Mouse (Mus musculus): ENCODE measurements around the gene Erbb2.

Gene Erbb2

GRCm38 (mm10) chr11:98431743-98432502 lies 19.7 kb downstream of the Erbb2 start:
- CTCF ChIA-PET = interaction anchor here in 2 of 4 experiments (0.5 to 1.1 kb wide), 3 partner anchors 89 to 222 kb away, joined by 3 to 4 read pairs (median 3); no protein-coding TSS in a partner anchor
- POLR2A ChIA-PET = interaction anchor here in 3 of 4 experiments (0.5 to 1.7 kb wide), 7 partner anchors 14 to 134 kb away, joined by 3 to 5 read pairs (median 4); partner anchors contain the start of genes Pgap3 (in 1 of the 3) and Stard3 (in 1 of the 3)

GRCm38 (mm10) chr11:98435723-98436122 lies 23.5 kb downstream of the Erbb2 start:
- ChIA-PET CTCF (interaction anchor here in 1 of 4 experiments (0.6 kb wide), 1 partner anchor 245 kb away, joined by 3 read pairs; no protein-coding TSS in a partner anchor), POLR2A (interaction anchor here in 1 of 4 experiments (0.6 to 1.3 kb wide), 5 partner anchors 12 to 1027 kb away, joined by 3 read pairs; no protein-coding TSS in a partner anchor)

GRCm38 (mm10) chr11:98437441-98437840 lies 25.2 kb downstream of the Erbb2 start:
- CTCF ChIA-PET = interaction anchor here in 3 of 4 experiments (1.7 to 2.8 kb wide), 10 partner anchors 10 to 95 kb away, joined by 5 to 23 read pairs (median 11); partner anchors contain the start of genes Erbb2 (in 2 of the 3), Grb7 (in 1 of the 3) and Ppp1r1b (in 1 of the 3)
- POLR2A ChIA-PET = interaction anchor here in 2 of 4 experiments (0.9 to 3.4 kb wide), 10 partner anchors 10 to 41 kb away, joined by 3 to 24 read pairs (median 4); partner anchors contain the start of genes Erbb2 (in 1 of the 2), Grb7 (in 1 of the 2) and Pgap3 (in 1 of the 2)

GRCm38 (mm10) chr11:98438331-98439158 lies 26.3 kb downstream of the Erbb2 start, which contains the start of gene Mien1:
Mien1 (minus strand) TSS chr11:98438991.
- ChIA-PET CTCF (interaction anchor here (0.5 to 2.8 kb wide), 43 partner anchors 9 to 872 kb away, joined by 3 to 23 read pairs (median 4); partner anchors contain the start of genes Erbb2 (in 2 of the 4), Grb7 (in 1 of the 4), Pgap3 (in 1 of the 4) and Ppp1r1b (in 1 of the 4)), POLR2A (interaction anchor here in 3 of 4 experiments (0.6 to 3.4 kb wide), 47 partner anchors 9 to 1881 kb away, joined by 3 to 24 read pairs (median 3); partner anchors contain the start of genes Erbb2 (in 3 of the 3), Stard3 (in 2 of the 3), Zpbp2 (in 2 of the 3) and Eif1 (in 1 of the 3))

- POLR2A ChIA-PET = interaction anchor here in 2 of 4 experiments (0.6 to 1.1 kb wide), 6 partner anchors 48 to 239 kb away, joined by 3 to 7 read pairs (median 4); partner anchors contain the start of genes Psmd3 (in 1 of the 2) and Stard3 (in 1 of the 2)
- CTCF ChIA-PET = interaction anchor here in 3 of 4 experiments (0.6 to 1.4 kb wide), 3 partner anchors 14 to 116 kb away, joined by 3 read pairs; no protein-coding TSS in a partner anchor
Observed at GRCm38 (mm10) chr11:98443688-98444087, 31.4 kb downstream of the Erbb2 start.

- CTCF ChIA-PET = interaction anchor here in 1 of 4 experiments (0.6 kb wide), 1 partner anchor 105 kb away, joined by 3 read pairs; no protein-coding TSS in a partner anchor
- POLR2A ChIA-PET = interaction anchor here in 1 of 4 experiments (1.4 kb wide), 1 partner anchor 142 kb away, joined by 4 read pairs; the partner anchor contains the start of gene Ormdl3
Observed at GRCm38 (mm10) chr11:98445238-98445637, 33.0 kb downstream of the Erbb2 start.

GRCm38 (mm10) chr11:98445679-98446078 lies 33.4 kb downstream of the Erbb2 start:
- CTCF ChIA-PET = interaction anchor here in 1 of 4 experiments (0.6 kb wide), 1 partner anchor 105 kb away, joined by 3 read pairs; no protein-coding TSS in a partner anchor

GRCm38 (mm10) chr11:98446213-98446561 lies 33.9 kb downstream of the Erbb2 start, which contains the start of gene Grb7:
Grb7 (plus strand) TSS chr11:98446394.
- ChIA-PET CTCF (interaction anchor here in 2 of 4 experiments (0.6 to 3.3 kb wide), 3 partner anchors 8 to 562 kb away, joined by 3 to 23 read pairs (median 16); partner anchors contain the start of genes Fbxo47 (in 1 of the 2) and Mien1 (in 1 of the 2)), POLR2A (interaction anchor here in 3 of 4 experiments (0.6 to 3.2 kb wide), 9 partner anchors 8 to 141 kb away, joined by 3 to 24 read pairs (median 4); partner anchors contain the start of genes Mien1 (in 1 of the 3), Ormdl3 (in 1 of the 3) and Stard3 (in 1 of the 3))

More at GRCm38 (mm10) chr11:98445679-98446078, 33.4 kb downstream of the Erbb2 start:
- POLR2A ChIA-PET = interaction anchor here in 3 of 4 experiments (0.8 to 1.4 kb wide), 4 partner anchors 11 to 142 kb away, joined by 3 to 5 read pairs (median 4); partner anchors contain the start of genes Ormdl3 (in 1 of the 3) and Stard3 (in 1 of the 3)

- ChIA-PET POLR2A (interaction anchor here in 3 of 4 experiments (0.6 to 3.2 kb wide), 21 partner anchors 8 to 606 kb away, joined by 3 to 24 read pairs (median 4); partner anchors contain the start of genes Mien1 (in 2 of the 3), Ormdl3 (in 1 of the 3) and Stard3 (in 1 of the 3)), CTCF (interaction anchor here (0.6 to 3.3 kb wide), 13 partner anchors 8 to 875 kb away, joined by 3 to 23 read pairs (median 5); partner anchors contain the start of genes Mien1 (in 2 of the 4), Fbxo47 (in 1 of the 4) and Lrrc3c (in 1 of the 4))
Observed at GRCm38 (mm10) chr11:98446562-98447474, 34.5 kb downstream of the Erbb2 start.

- ChIA-PET CTCF (interaction anchor here (0.6 to 3.3 kb wide), 16 partner anchors 8 to 948 kb away, joined by 3 to 23 read pairs (median 5); partner anchors contain the start of genes Mien1 (in 2 of the 4) and Lrrc3c (in 1 of the 4)), POLR2A (interaction anchor here in 3 of 4 experiments (0.6 to 3.2 kb wide), 19 partner anchors 9 to 606 kb away, joined by 3 to 24 read pairs (median 3); partner anchors contain the start of genes Mien1 (in 2 of the 3) and Stard3 (in 1 of the 3))
Observed at GRCm38 (mm10) chr11:98447475-98447834, 35.2 kb downstream of the Erbb2 start.

GRCm38 (mm10) chr11:98448191-98448790 lies 36.0 kb downstream of the Erbb2 start:
- POLR2A ChIA-PET = interaction anchor here (0.5 to 3.2 kb wide), 27 partner anchors 9 to 1138 kb away, joined by 3 to 24 read pairs (median 4); partner anchors contain the start of genes Mien1 (in 2 of the 4), Stard3 (in 2 of the 4), Erbb2 (in 1 of the 4) and Ppp1r1b (in 1 of the 4)
- CTCF ChIA-PET = interaction anchor here (0.5 to 3.3 kb wide), 16 partner anchors 8 to 947 kb away, joined by 3 to 23 read pairs (median 4); partner anchors contain the start of genes Mien1 (in 2 of the 4) and Lrrc3c (in 1 of the 4)

- CTCF ChIA-PET = interaction anchor here in 3 of 4 experiments (0.5 to 3.3 kb wide), 5 partner anchors 8 to 407 kb away, joined by 3 to 23 read pairs (median 7); partner anchors contain the start of gene Mien1 (in 1 of the 3)
- POLR2A ChIA-PET = interaction anchor here in 2 of 4 experiments (0.9 to 3.2 kb wide), 7 partner anchors 8 to 65 kb away, joined by 3 to 24 read pairs (median 8); partner anchors contain the start of gene Mien1 (in 2 of the 2)
Observed at GRCm38 (mm10) chr11:98449419-98449818, 37.1 kb downstream of the Erbb2 start.

GRCm38 (mm10) chr11:98449921-98450771 lies 37.9 kb downstream of the Erbb2 start:
- ChIA-PET POLR2A (interaction anchor here in 3 of 4 experiments (0.6 to 2.3 kb wide), 6 partner anchors 12 to 139 kb away, joined by 3 to 6 read pairs (median 3); partner anchors contain the start of genes Erbb2 (in 1 of the 3) and Mien1 (in 1 of the 3)), CTCF (interaction anchor here in 2 of 4 experiments (1.1 to 1.7 kb wide), 3 partner anchors 11 to 223 kb away, joined by 3 to 5 read pairs (median 4); partner anchors contain the start of gene Mien1 (in 1 of the 2))

- CTCF ChIA-PET = interaction anchor here (0.6 to 7.2 kb wide), 14 partner anchors 8 to 207 kb away, joined by 3 to 45 read pairs (median 4); partner anchors contain the start of gene Mien1 (in 2 of the 4)
- POLR2A ChIA-PET = interaction anchor here in 2 of 4 experiments (0.6 to 1.6 kb wide), 3 partner anchors 17 to 380 kb away, joined by 3 to 5 read pairs (median 3); partner anchors contain the start of genes Mien1 (in 1 of the 2) and Ormdl3 (in 1 of the 2)
Observed at GRCm38 (mm10) chr11:98455484-98455883, 43.2 kb downstream of the Erbb2 start.

Data from embryonic stem cell, embryonic (primary cell).